Mouse (Mus musculus): Measurements from ENCODE around the gene Zer1.
A peak's percentile ranks its signal among the peaks of the same experiment; 100 is the strongest.
"Not testable (repeated sequence)": the region's sequence is repeated elsewhere in the genome, so short reads cannot be mapped to it uniquely, and the experiment has no call there.

Gene Zer1

DNA sequence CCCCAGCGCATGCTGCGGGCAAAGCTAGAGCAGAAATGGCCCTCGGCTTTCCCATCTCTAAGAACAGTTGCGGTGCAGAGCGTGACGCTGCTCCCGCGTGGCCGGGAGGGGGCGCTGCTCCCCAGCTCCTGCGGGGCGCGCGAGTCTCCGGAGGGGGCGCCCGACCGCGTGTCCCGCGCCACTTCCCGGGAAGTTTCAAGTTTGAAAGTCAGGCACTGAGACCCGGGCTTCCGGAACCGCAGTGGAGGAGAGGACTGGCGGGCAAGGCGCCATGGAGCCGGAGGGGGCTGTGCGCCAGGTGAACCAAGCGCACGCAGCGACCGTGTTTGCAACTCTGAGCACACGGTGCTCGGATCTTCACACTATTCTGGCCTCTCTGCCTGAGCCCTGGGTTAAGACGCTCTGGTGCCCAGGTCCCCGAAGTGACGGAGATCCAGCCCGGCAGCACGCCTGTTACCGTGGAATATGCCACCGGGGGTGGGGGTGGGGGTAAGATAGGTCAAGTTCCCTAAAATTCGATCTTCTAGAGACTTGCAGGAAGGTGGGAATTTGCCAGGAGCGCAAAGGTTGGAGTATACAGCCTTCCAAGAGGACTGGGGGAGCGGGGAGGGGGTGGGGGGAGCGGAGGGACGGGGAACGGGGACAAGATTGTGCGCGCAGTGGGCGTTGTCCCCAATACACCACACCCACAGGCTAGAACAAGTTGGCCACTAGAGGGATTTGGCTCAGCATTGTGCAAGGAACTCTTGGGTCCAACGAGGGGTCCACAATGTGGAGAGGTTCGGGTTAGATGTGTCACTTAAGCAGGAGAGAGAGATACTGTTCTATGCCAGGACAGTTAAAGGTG is 46.7 kb downstream of the Zer1 start, which contains the start of gene Pkn3:
Pkn3 (plus strand) TSS at position 183 of the 847 bp plus-strand sequence.
- DNase-seq (ENCODE audit: low spot score in 2 of 2), result peak in 1 of 2 experiments; percentile 77

DNA sequence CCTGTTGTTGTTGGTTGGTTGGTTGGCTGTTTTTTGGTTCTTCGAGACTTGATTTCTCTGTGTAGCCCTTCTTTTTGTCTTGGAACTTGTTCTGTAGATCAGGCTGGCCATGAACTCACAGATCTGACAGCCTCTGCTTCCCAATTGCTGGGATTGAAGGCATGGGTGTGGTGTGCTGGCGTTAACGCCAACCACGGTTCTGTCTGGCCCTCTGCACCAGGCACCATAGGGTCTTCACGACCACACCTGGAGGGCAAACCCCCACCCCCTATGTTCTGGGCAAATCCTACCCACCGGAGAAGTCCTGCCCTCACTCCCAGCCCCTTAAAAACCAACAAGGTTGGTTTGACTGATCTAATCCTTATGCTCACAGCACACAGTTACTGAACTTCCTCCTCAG is 47.4 kb downstream of the Zer1 start:
- no peak for DNase-seq (ENCODE audit: low spot score in 2 of 2)

DNA sequence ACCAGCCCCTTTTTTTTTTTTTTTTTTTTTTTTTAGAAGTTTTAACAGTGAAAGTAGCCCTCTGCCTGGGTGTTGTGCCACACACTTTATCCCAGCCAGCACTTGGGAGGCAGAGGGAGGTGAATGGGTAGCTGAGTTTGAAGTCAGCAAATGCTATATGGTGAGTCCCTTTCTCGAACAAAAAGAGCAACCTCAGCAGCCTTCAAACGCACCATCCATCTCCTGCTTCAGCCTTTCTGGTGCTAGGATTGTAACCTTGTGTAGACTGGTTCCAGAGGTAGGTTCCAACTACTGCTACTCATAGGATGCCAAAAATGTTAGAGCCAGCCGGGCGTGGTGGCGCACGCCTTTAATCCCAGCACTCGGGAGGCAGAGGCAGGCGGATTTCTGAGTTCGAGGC is 47.9 kb downstream of the Zer1 start:
- no peak for DNase-seq (ENCODE audit: low spot score in 2 of 2)

DNA sequence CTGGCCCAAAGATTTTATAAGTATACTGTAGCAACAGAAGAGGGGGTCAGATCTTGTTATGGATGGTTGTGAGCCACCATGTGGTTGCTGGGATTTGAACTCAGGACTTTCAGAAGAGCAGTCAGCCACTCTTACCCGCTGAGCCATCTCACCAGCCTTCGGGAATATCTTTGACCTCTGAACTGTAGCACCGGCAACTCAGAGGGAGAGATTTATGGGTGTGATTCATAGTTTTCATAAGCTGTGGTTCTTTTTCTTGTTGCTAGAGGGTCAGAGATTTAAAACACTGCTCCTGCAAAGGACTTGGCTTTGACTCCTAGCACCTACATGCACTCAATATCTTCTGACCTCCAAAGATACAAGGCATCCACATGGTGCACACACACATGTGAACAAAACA is 48.8 kb downstream of the Zer1 start:
- no peak for DNase-seq (ENCODE audit: low spot score in 2 of 2)

DNA sequence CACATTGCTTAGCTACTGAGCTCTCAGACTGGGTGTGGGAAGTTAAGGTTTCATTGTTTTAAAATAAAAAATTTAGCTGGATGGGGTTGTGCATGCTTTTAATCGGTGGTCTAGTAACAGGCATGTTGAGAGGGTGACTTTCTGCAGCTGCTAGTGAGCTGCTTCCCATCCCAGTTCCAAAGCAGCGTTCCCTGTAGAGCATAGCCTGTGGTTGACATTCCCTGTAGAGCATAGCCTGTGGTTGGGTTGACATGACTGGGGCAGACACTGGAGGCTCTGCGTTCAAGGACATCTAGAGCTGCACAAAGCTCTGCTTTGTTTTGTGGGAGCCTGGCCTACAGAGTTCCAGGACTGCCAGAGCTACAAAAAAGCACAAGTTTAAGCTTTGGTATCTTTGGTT is 51.1 kb downstream of the Zer1 start:
- DNase-seq (ENCODE audit: low spot score in 2 of 2), result no peak

DNA sequence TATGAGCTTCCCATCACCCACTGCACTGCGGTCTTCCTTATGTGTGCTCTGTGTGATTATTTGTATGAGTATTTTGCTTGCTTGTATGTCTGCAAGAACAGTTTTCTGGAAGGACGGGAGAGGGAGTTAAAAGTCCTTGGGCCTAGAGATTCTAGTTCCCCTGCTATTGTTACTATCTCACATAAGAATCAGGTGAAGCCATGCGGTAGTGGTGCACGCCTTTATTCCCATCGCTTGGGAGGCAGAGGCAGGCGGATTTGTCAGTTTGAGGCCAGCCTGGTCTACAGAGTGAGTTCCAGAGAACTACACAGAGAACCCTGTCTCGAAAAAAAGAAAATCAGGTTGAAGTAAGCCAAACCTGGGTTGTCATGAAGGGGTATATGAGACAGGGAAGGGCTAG is 51.5 kb downstream of the Zer1 start:
- DNase-seq (ENCODE audit: low spot score in 2 of 2), result no peak

DNA sequence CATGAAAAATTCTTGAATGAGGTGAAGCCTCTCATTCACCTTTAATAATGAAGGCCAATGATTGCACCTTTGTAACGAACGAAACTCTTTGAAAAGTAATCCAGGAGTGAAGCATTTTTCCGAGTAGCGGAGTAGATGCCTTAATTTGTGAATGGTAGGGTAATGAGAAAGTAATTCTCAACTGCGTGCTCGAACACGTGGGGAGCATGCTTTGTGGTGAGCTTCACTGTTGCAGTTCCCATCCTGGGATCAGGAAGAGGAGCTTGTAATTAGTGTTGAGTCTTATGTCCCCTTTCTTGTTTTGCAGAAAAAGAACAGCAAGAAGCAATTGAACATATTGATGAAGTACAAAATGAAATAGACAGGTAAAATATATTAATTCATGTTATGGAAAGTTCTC is 56.4 kb downstream of the Zer1 start:
- DNase-seq (ENCODE audit: low spot score in 2 of 2), result no peak

DNA sequence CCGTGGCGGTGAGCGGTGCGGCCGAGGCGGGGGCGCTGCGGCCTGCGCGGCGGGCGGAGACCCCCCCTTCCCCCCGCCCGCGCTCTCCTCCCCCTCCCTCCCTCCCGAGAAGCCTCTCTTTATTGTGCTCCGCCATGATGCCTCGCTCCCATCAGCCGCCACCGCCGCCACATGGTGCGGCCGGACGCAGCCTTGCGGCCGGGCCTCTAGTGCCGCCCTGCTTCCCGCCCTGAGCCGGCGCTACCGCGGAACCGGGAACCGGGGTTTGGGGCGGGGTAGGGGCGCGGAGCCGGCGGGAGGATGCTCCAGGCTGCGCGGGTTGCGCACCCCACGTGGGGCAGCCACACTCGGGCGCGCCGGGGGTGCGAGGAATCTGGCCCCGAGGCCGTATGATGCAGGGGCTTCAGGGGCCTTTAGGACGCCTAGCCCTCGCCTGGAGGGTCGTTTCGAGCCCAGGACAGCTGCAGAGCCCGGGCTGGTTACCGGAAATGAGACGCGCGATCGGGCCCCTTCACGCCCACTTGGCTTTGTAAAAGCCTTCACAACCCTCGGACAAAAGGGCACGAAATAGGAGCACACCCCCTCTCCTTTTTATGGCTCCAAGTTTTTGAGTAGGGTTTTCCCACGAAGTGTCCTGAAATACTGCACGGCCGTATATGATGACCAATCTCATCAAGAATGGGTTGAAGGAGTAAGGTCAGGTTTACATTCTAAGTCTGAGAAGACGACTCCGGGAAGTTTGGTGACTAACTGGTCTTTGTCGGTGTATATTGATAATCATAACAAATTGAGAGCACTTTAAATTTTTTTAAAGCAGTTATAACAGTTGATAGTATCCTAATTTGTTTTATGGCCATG is 57.1 kb downstream of the Zer1 start:
- DNase-seq (ENCODE audit: low spot score in 2 of 2), result peak in 1 of 2 experiments; percentile 42

DNA sequence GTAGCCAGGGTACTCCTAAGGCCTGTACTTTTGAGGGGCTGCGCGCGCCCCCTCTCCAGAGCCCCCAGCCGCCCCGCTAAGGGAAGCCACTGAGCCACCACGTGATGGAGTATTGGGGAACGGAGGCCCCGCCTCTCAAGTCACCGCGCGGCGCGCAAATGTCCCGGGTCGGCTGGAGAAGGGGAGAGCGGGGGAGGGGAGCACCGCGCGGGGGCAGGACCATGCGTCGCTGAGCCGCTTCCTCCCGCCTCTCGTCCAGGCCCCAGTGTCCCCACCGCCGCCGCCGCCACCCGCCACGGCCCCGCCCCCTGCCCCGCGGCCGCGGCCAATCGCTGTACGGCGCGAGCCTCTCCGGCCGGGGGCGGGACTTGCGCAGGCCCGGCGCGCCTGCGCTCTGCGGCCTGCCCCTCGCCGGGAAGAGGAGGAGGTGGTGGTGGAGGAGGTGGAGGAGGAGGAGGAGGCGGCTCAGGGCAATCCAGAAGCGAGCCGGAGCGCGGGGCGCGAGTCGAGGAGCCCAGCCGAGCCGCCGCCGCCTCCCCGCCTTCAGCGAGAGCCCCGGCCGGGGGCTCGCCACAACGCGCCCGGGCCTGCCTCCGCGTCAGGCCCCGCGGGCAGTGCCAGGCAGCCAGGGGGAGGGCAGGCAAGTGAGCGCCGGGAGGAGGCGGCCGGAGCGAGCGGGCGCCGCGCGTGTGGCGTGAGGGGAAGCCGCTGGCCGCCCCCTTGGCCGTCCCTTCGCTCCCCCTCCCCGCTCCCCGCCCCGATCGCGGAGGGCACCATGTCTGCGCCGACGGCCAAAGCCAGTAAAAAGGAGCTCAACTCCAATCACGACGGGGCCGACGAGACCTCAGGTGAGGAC is 58.1 kb downstream of the Zer1 start:
- peak; percentile 92 for DNase-seq (ENCODE audit: low spot score in 2 of 2)

DNA sequence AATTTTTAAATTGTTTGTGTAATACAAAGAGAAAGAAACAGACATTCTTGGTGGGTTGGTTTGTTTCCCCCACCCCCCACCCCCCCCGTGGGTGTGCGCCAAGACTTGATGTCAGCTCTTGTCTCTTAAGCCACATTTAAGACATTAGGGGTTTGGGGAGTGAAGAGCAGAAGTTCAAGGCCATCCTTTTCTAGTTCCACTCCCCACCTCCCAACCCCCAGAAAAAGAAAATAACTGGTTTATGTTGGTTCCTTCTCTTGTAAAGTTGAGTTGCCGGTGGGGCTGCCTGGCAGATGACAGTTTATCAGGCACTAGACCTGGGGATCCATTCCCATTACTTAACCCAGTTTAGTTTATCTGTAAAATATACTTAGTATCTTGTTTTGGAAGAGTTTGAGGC is 60.1 kb downstream of the Zer1 start:
- no peak for DNase-seq (ENCODE audit: low spot score in 2 of 2)

DNA sequence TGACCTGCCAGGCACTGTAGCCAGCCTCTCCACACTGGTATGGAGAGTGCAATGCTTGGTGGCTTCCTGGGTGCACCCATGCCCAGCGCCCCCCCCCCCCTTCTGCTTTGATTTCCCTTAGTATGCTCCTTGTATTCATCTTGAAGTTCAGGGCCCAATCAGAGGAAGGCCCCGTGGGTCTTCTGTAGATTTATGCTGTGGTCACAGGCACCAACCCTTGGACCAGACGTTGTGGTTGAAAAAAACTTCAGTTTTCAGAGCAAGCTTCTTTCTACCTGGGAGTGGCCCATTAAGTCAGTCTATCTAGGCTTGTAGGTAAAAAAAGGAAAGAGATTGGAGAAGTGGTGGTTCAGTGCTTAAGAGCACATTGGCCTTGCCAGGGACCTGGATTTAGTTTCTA is 60.6 kb downstream of the Zer1 start:
- DNase-seq (ENCODE audit: low spot score in 2 of 2), result no peak

DNA sequence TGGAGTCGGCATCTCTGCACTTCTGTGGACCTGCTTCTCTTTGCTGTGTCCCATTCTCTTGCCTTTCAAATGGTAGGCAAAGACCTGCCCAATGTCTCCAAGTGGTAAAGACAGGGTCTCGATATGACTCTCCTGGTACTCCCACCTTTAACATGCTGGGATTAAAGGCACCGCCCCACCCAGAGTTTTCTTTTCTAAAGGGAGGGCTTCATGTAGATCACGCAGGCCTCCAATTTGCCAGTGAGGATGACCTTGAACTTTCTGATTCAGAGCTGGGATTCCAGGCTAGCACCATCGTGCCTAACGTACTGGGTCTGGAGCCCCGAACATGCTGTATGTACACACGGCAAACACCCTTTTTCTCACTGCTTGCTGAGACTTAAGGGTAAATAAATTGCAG is 61.1 kb downstream of the Zer1 start:
- no peak for DNase-seq (ENCODE audit: low spot score in 2 of 2)

DNA sequence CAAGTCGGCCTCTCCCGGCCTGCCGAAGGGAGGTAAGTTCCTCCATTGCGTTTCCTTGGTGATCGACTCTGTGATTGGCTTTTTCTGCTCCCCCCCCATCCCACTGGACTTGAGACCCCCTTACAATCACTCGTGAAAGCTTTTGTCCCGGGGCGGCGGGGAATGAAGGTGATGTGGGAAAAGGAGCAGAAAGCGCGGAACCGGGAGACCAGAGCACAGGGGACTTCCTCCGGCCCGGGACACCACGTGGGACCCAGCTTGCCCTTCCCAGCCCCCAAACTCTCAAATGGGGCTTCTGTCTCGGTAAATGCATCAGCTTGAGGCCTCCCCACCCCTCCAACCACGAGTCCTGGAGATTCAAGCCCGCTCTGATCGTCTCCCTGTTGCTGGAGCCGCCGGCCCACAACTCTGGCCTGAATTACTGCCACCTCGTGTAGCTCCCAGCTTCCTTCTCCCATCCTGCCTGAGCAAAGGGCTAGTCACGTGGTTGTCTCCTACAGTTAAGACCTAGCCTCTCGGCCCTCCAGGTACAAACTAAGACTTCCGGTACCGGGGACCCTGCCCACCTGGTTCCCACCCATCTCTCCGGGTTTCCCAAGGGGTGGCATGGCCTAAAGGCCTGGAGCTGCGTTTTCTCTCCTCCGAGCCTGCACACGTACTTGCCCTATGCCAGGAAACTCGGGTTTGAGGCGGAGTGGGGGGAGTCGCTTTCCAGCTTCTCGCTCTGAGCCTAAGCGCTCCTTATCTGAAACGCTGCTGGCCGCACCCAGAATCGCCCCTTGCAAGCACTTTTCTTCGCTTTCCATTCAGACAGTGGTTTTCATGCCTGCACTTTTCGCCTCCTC is 61.9 kb downstream of the Zer1 start:
- peak in 1 of 2 experiments; percentile 34 for DNase-seq (ENCODE audit: low spot score in 2 of 2)

DNA sequence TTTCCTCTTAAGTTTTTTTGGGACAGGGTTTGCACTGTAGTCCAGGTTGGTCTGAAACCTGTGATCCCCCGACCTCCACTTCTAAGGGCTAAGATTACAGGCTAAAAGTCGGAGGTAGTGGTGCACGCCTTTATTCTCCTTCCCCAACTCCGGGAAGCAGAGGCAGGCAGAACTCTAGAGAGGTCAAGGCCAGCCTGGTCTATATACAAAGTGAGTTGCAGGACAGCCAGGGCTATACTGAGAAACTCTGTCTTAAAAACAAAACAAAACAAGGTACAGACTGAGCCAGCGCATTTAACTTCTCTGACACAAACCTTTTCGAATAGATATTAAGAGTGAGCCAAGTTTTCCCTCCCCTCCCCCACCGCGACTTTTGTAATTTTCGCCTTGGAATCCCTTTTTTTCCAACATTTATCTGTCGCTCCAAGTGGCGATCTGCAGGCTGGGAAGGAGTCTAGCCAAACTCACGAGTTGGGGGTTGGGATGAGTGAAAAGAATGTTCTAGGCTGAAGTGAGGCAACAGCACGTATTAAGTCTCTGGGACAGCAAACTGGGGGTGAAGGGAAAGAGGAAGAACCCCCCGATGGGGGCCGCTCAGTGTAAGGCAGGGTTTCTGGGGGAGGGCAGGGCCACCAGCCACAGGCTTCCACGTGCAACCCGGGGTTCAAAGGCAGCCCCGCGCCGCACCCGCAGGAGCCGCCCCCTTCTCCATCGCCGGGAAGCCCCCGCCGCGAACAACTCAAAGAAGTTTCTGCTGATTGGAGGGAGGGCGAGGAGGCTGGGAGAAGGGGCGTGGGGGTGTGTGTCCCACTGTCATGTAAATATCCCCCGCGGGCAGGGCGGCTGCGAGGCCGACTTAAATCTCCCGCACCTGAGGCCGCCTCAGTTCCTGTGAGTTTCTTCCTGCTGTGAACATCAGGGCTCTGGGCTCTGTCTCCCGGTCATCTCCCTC is 62.9 kb downstream of the Zer1 start:
- DNase-seq (ENCODE audit: low spot score in 2 of 2), result peak in 1 of 2 experiments; percentile 27

DNA sequence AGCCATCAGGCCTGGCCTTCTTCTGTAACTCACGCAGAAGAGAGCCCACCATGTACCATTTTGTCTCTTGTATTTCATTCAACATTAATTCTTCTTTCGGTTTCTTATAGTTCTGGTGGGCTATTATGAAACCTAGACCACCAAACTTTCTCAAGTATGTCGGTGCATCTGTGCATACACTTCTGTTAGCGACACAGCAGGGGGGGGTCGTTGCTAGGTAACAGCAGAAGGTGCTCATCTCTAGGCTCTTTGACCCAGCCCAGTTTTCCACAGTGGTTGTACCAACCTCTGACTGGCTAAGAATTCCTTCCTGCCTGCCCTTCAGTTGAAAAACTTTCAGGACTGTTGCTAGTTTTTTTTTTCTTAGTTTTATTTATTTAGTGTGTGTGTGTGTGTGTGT is 66.0 kb downstream of the Zer1 start:
- no peak for DNase-seq (ENCODE audit: low spot score in 2 of 2)

DNA sequence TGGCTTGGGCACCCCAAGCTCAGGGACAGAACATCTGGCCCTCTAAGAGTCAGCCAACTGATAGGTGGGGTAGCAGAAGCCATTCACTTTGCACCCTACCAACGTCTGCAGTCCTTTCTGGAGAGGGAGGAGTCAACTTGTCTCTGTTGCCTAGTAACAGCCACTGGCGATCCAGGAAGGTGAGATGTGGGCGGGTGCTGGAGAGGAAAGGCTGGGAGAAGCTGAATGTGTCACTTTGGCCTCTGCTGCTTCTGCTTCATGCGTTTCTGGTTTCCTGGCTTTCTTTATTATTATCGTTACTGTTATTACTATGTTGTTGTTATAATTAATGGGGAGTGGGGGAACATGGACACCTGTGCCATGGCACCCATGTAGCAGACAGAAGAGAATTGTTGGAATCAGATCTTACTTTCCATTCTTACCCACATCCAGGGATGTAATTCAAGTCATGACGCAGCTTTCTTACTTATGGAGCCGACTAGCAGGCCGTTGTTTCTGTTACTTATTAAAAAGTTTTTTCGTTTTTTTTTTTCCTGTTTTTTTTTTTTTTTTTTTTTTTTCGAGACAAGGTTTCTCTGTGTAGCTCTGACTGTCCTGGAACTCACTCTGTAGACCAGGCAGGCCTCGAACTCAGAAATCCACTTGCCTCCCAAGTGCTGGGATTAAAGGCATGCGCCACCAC is 67.0 kb downstream of the Zer1 start, which contains the start of gene Set:
Set (plus strand) TSS at position 156 of the 682 bp plus-strand sequence.
- no peak for DNase-seq (ENCODE audit: low spot score in 2 of 2)

DNA sequence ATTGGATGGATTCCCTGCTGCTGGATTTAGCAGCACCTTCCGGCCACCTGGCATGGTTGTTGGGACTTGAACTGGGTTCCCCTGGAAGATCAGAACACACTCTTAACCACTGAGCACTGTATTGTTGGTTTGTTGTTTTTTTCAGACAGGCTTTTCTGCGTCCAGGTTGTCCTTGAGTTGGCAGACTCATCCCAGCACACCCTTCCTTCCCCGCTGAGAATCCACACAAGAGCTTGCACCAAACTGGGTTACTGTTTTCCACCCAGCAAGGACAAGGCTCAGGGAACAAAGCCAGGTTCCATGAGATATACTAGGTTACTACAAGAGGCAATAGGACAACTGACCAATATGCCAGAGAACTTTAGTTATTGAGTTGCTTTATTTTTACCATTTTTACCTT is 67.6 kb downstream of the Zer1 start:
- no peak for DNase-seq (ENCODE audit: low spot score in 2 of 2)

DNA sequence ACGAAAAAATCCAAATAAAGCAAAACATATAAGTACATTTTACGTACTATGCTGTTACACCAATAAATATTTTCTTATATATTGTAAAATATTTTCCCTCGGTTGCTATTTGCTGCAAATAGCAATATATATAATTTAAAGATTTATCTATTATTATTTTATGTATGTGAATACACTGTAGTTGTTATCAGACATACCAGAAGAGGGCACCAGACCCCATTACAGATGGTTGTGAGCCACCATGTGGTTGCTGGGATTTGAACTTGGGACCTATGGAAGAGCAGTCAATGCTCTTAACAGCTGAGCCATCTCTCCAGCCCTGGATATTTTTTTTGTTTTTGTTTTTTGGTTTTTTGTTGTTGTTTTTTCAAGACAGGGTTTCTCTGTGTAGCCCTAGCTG is 69.1 kb downstream of the Zer1 start:
- not testable (repeated sequence) for DNase-seq (ENCODE audit: low spot score in 2 of 2)

Data from frontal cortex, postnatal 10 days (tissue).